Mouse (Mus musculus): Measurements from ENCODE around the gene Akap1. TPM values are rescaled to one million over a fixed set of nuclear protein-coding genes. Genes with fewer than 3 reads are reported as not detected.

The Akap1 gene
- polyA plus RNA-seq (2015; fragmentation: Nextera tagmentation; extraction: Ambion mirVana), result 25.7 and 25.9 TPM in 2 replicates

GRCm38 (mm10) chr11:88864458-88865197 is at the start of gene Akap1:
Gene Akap1 (minus strand): TSS chr11:88864586.
- ATAC-seq (ENCODE audit: low read depth), result peak; percentile 98
- WGBS, result 2% methylated on average over 56 of the region's 60 CpGs
- no peaks in the 10 kb centered on the region for H3K9me3 ChIP-seq

GRCm38 (mm10) chr11:88909388-88910036 is 45.1 kb upstream of the Akap1 start:
- Histone ChIP-seq H3K4me3 (no peak overlapping the region), H3K9ac (no peak overlapping the region), H3K36me3 (no peaks in the 10 kb centered on the region), H3K9me3 (no peaks in the 10 kb centered on the region), H3K27me3 (no peaks in the 10 kb centered on the region), H3K4me1 (replicated peaks) (no peaks in the 10 kb centered on the region), H3K27ac (replicated peaks) (no peak overlapping the region), H3K4me2 (no peak overlapping the region)
- WGBS, result 86% methylated on average over 8 of the region's 8 CpGs
- ATAC-seq (ENCODE audit: low read depth), result no peak

More at GRCm38 (mm10) chr11:88864458-88865197, at the start of gene Akap1:
- peak within 1 kb of the TSS; percentile 83 for H3K9ac ChIP-seq
- H3K4me1 ChIP-seq (replicated peaks), result peaks cover 19% of the 10 kb centered on the region
- peak within 1 kb of the TSS; percentile 92 for H3K27ac ChIP-seq (replicated peaks)
- peak within 1 kb of the TSS; percentile 80 for H3K4me3 ChIP-seq
- H3K36me3 ChIP-seq, result no peaks in the 10 kb centered on the region
- H3K4me2 ChIP-seq, result peak within 1 kb of the TSS; percentile 100
- peaks cover 9% of the 10 kb centered on the region; the same call in 1 of the 2 replicates for H3K27me3 ChIP-seq

GRCm38 (mm10) chr11:88908557-88909211 is 44.3 kb upstream of the Akap1 start:
- Histone ChIP-seq H3K27ac (replicated peaks) (no peak overlapping the region), H3K9me3 (no peaks in the 10 kb centered on the region), H3K4me1 (replicated peaks) (no peaks in the 10 kb centered on the region), H3K27me3 (no peaks in the 10 kb centered on the region), H3K4me2 (no peak overlapping the region), H3K36me3 (no peaks in the 10 kb centered on the region), H3K4me3 (no peak overlapping the region), H3K9ac (no peak overlapping the region)
- whole genome bisulfite sequencing, result 91% methylated on average over 1 of the region's 1 CpGs
- ATAC-seq (ENCODE audit: low read depth), result no peak

GRCm38 (mm10) chr11:88907886-88908285 is 43.5 kb upstream of the Akap1 start:
- no peak overlapping the region for H3K27ac ChIP-seq (replicated peaks)
- no peaks in the 10 kb centered on the region for H3K4me1 ChIP-seq (replicated peaks)
- no peaks in the 10 kb centered on the region for H3K9me3 ChIP-seq
- WGBS, result 97% methylated on average over 7 of the region's 7 CpGs
- no peak overlapping the region for H3K4me3 ChIP-seq
- H3K9ac ChIP-seq, result no peak overlapping the region
- no peaks in the 10 kb centered on the region for H3K27me3 ChIP-seq
- no peaks in the 10 kb centered on the region for H3K36me3 ChIP-seq
- H3K4me2 ChIP-seq, result no peak overlapping the region
- ATAC-seq (ENCODE audit: low read depth), result no peak

GRCm38 (mm10) chr11:88905621-88906020 is 41.2 kb upstream of the Akap1 start:
- no peak overlapping the region for H3K4me3 ChIP-seq
- WGBS, result 39% methylated on average over 2 of the region's 2 CpGs
- H3K4me1 ChIP-seq (replicated peaks), result no peaks in the 10 kb centered on the region
- no peak for ATAC-seq (ENCODE audit: low read depth)
- no peak overlapping the region for H3K27ac ChIP-seq (replicated peaks)
- H3K27me3 ChIP-seq, result no peaks in the 10 kb centered on the region
- H3K9ac ChIP-seq, result no peak overlapping the region
- H3K36me3 ChIP-seq, result no peaks in the 10 kb centered on the region
- no peak overlapping the region for H3K4me2 ChIP-seq
- no peaks in the 10 kb centered on the region for H3K9me3 ChIP-seq

GRCm38 (mm10) chr11:88904080-88904479 is 39.7 kb upstream of the Akap1 start:
- H3K27me3 ChIP-seq, result 0 out of 2 replicates have a peak, but pooled peaks cover 3% of the 10 kb centered on the region
- H3K9ac ChIP-seq, result no peak overlapping the region
- no peak overlapping the region for H3K27ac ChIP-seq (replicated peaks)
- ATAC-seq (ENCODE audit: low read depth), result no peak
- no peaks in the 10 kb centered on the region for H3K4me1 ChIP-seq (replicated peaks)
- H3K4me2 ChIP-seq, result no peak overlapping the region
- H3K36me3 ChIP-seq, result no peaks in the 10 kb centered on the region
- no peaks in the 10 kb centered on the region for H3K9me3 ChIP-seq
- WGBS, result 65% methylated on average over 2 of the region's 2 CpGs
- no peak overlapping the region for H3K4me3 ChIP-seq

GRCm38 (mm10) chr11:88902762-88903161 is 38.4 kb upstream of the Akap1 start:
- H3K27me3 ChIP-seq, result peaks cover 13% of the 10 kb centered on the region; the same call in 1 of the 2 replicates
- no peak overlapping the region for H3K4me3 ChIP-seq
- H3K9ac ChIP-seq, result no peak overlapping the region
- no peak overlapping the region for H3K4me2 ChIP-seq
- H3K4me1 ChIP-seq (replicated peaks), result peaks cover under 1% of the 10 kb centered on the region; the same call in 1 of the 2 replicates
- no peak overlapping the region for H3K27ac ChIP-seq (replicated peaks)
- ATAC-seq (ENCODE audit: low read depth), result no peak
- 82% methylated on average over 6 of the region's 6 CpGs for WGBS
- no peaks in the 10 kb centered on the region for H3K36me3 ChIP-seq
- H3K9me3 ChIP-seq, result no peaks in the 10 kb centered on the region

- Histone ChIP-seq H3K9me3 (no peaks in the 10 kb centered on the region), H3K36me3 (no peaks in the 10 kb centered on the region), H3K4me1 (replicated peaks) (peaks cover 6% of the 10 kb centered on the region; the same call in 1 of the 2 replicates), H3K4me2 (no peak overlapping the region), H3K27ac (replicated peaks) (no peak overlapping the region), H3K27me3 (peaks cover 22% of the 10 kb centered on the region; the same call in 1 of the 2 replicates), H3K4me3 (no peak overlapping the region), H3K9ac (no peak overlapping the region)
- no peak for ATAC-seq (ENCODE audit: low read depth)
- 80% methylated on average over 7 of the region's 7 CpGs for WGBS
These were observed 37.0 kb upstream of the Akap1 start for GRCm38 (mm10) chr11:88901341-88901802.

- peaks cover 6% of the 10 kb centered on the region; the same call in 1 of the 2 replicates for H3K4me1 ChIP-seq (replicated peaks)
- no peak overlapping the region for H3K27ac ChIP-seq (replicated peaks)
- H3K9me3 ChIP-seq, result no peaks in the 10 kb centered on the region
- no peak overlapping the region for H3K9ac ChIP-seq
- WGBS, result 90% methylated on average over 6 of the region's 6 CpGs
- H3K4me2 ChIP-seq, result no peak overlapping the region
- H3K36me3 ChIP-seq, result no peaks in the 10 kb centered on the region
- H3K27me3 ChIP-seq, result peaks cover 22% of the 10 kb centered on the region; the same call in 1 of the 2 replicates
- no peak overlapping the region for H3K4me3 ChIP-seq
- no peak for ATAC-seq (ENCODE audit: low read depth)
These were observed 35.2 kb upstream of the Akap1 start for GRCm38 (mm10) chr11:88899561-88899960.

GRCm38 (mm10) chr11:88898380-88898763 is 34.0 kb upstream of the Akap1 start:
- no peaks in the 10 kb centered on the region for H3K36me3 ChIP-seq
- H3K4me2 ChIP-seq, result no peak overlapping the region
- H3K9me3 ChIP-seq, result no peaks in the 10 kb centered on the region
- WGBS, result 80% methylated on average over 4 of the region's 4 CpGs
- H3K27me3 ChIP-seq, result peaks cover 22% of the 10 kb centered on the region; the same call in 1 of the 2 replicates
- H3K9ac ChIP-seq, result no peak overlapping the region
- no peak overlapping the region for H3K27ac ChIP-seq (replicated peaks)
- H3K4me3 ChIP-seq, result no peak overlapping the region
- ATAC-seq (ENCODE audit: low read depth), result no peak
- H3K4me1 ChIP-seq (replicated peaks), result peaks cover 6% of the 10 kb centered on the region; the same call in 1 of the 2 replicates

GRCm38 (mm10) chr11:88897624-88898379 is 33.4 kb upstream of the Akap1 start:
- H3K4me2 ChIP-seq, result peak overlapping the region; percentile 21; the same call in 1 of the 2 replicates
- H3K36me3 ChIP-seq, result no peaks in the 10 kb centered on the region
- H3K27ac ChIP-seq (replicated peaks), result no peak overlapping the region
- no peak overlapping the region for H3K4me3 ChIP-seq
- H3K9me3 ChIP-seq, result no peaks in the 10 kb centered on the region
- peaks cover 6% of the 10 kb centered on the region; the same call in 1 of the 2 replicates for H3K4me1 ChIP-seq (replicated peaks)
- no peak overlapping the region for H3K9ac ChIP-seq
- ATAC-seq (ENCODE audit: low read depth), result no peak
- WGBS, result 54% methylated on average over 15 of the region's 15 CpGs
- peaks cover 22% of the 10 kb centered on the region; the same call in 1 of the 2 replicates for H3K27me3 ChIP-seq

All from neural tube, embryonic 13.5 days (tissue).